Mouse (Mus musculus): ENCODE data around the gene Pik3ip1. TPM values are rescaled to one million over a fixed set of nuclear protein-coding genes. Genes with fewer than 3 reads are reported as not detected.

Pik3ip1 gene
- polyA plus RNA-seq, 1 experiment = 5.8 TPM

DNA sequence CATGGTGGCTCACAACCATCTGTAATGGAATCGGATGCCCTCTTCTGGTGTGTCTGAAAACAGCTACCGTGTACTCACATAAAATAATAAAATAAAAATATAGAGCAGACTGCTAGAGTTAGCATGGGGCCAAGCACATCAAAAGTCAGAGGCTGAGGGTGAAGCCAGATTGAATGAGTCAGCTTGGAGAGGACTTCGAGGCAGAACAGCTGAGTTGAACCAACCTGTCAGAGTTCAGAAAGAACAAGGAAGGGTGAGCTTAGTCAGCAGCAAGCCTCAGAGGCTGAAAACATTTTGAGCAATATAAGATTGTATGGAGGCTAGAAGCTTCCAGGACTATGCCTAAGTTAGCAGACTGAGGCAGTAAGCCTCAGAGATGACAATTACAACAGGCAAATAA, 11.9 kb upstream of the Pik3ip1 start:
- no peak overlapping the region for H3K4me3 ChIP-seq
- H3K79me2 ChIP-seq (ENCODE audit: control insufficient read depth, insufficient read depth) = no peaks in the 10 kb centered on the region
- no peaks in the 10 kb centered on the region for H3K36me3 ChIP-seq (ENCODE audit: control insufficient read depth, insufficient read depth)
- TF ChIP-seq CEBPB (IDR thresholded peaks at IDR 0.05; ENCODE audit: insufficient read depth, poor library complexity, severe bottlenecking) = no peak
- no peak for TF ChIP-seq SRF (IDR thresholded peaks at IDR 0.05; ENCODE audit: control insufficient read depth, insufficient read length, low read depth)
- no peak for TF ChIP-seq TCF3 (IDR thresholded peaks at IDR 0.05; ENCODE audit: insufficient read length, low read depth)
- TF ChIP-seq REST (IDR thresholded peaks at IDR 0.05; ENCODE audit: insufficient read depth, insufficient read length) = no peak
- no peak for TF ChIP-seq MYOG (IDR thresholded peaks at IDR 0.05; ENCODE audit: control insufficient read depth in 1 of 3, insufficient read depth in 1 of 3, insufficient read length in 2 of 3, low read depth in 2 of 3)
- no peak for TF ChIP-seq MYOD1 (IDR thresholded peaks at IDR 0.05; ENCODE audit: control insufficient read depth in 1 of 3, insufficient read length in 2 of 3, low read depth in 2 of 3)
- TF ChIP-seq POLR2AphosphoS2 (IDR thresholded peaks at IDR 0.05; ENCODE audit: insufficient read length, low read depth) = no peak
- no peak for TF ChIP-seq USF1 (IDR thresholded peaks at IDR 0.05; ENCODE audit: low read depth)
- no peak for TF ChIP-seq POLR2A (IDR thresholded peaks at IDR 0.05; ENCODE audit: insufficient read length, low read depth)
- no peak for TF ChIP-seq MAX (IDR thresholded peaks at IDR 0.05; ENCODE audit: low read depth)
- no peak for TF ChIP-seq E2F4 (IDR thresholded peaks at IDR 0.05; ENCODE audit: insufficient read depth)
- TF ChIP-seq TCF12 (IDR thresholded peaks at IDR 0.05; ENCODE audit: insufficient read depth, poor library complexity, severe bottlenecking) = no peak
- no peak overlapping the region for H3ac ChIP-seq (ENCODE audit: control insufficient read depth, insufficient read length)
- H3K27me3 ChIP-seq (ENCODE audit: control insufficient read depth, insufficient read depth, insufficient read length) = no peaks in the 10 kb centered on the region
- H3K4me2 ChIP-seq (ENCODE audit: low read depth) = no peak overlapping the region

DNA sequence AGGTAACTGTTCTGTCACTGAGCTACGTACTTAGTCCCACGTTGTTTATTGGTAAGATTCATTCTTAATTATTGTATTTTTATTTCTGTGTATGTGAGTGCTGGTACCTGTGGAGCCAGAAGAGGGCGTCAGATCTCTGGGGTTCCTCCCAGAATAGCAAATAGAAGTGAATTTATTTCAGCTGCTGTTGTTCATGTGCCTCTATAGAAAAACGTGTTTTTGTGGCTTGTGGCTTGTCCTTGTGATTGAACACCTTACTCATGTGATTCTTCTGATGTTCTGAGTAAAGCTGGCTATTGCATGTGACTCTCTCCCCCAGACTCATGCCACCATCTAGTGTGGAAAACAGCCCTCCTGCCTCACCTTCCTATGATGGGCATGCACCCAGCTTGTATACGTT, 1.9 kb upstream of the Pik3ip1 start:
- Histone ChIP-seq H3K4me2 (ENCODE audit: low read depth) (no peak overlapping the region), H3K36me3 (ENCODE audit: control insufficient read depth, insufficient read depth) (no peaks in the 10 kb centered on the region), H3K79me2 (ENCODE audit: control insufficient read depth, insufficient read depth) (no peaks in the 10 kb centered on the region), H3K27me3 (ENCODE audit: control insufficient read depth, insufficient read depth, insufficient read length) (no peaks in the 10 kb centered on the region), H3ac (ENCODE audit: control insufficient read depth, insufficient read length) (no peak overlapping the region), H3K4me3 (no peak overlapping the region)
- TF ChIP-seq REST (IDR thresholded peaks at IDR 0.05; ENCODE audit: insufficient read depth, insufficient read length) (no peak), POLR2AphosphoS2 (IDR thresholded peaks at IDR 0.05; ENCODE audit: insufficient read length, low read depth) (no peak), TCF3 (IDR thresholded peaks at IDR 0.05; ENCODE audit: insufficient read length, low read depth) (no peak), USF1 (IDR thresholded peaks at IDR 0.05; ENCODE audit: low read depth) (no peak), POLR2A (IDR thresholded peaks at IDR 0.05; ENCODE audit: insufficient read length, low read depth) (no peak), TCF12 (IDR thresholded peaks at IDR 0.05; ENCODE audit: insufficient read depth, poor library complexity, severe bottlenecking) (no peak), SRF (IDR thresholded peaks at IDR 0.05; ENCODE audit: control insufficient read depth, insufficient read length, low read depth) (no peak), MAX (IDR thresholded peaks at IDR 0.05; ENCODE audit: low read depth) (no peak), MYOD1 (IDR thresholded peaks at IDR 0.05; ENCODE audit: control insufficient read depth in 1 of 3, insufficient read length in 2 of 3, low read depth in 2 of 3) (no peak), E2F4 (IDR thresholded peaks at IDR 0.05; ENCODE audit: insufficient read depth) (no peak), CEBPB (IDR thresholded peaks at IDR 0.05; ENCODE audit: insufficient read depth, poor library complexity, severe bottlenecking) (no peak), MYOG (IDR thresholded peaks at IDR 0.05; ENCODE audit: control insufficient read depth in 1 of 3, insufficient read depth in 1 of 3, insufficient read length in 2 of 3, low read depth in 2 of 3) (no peak)

DNA sequence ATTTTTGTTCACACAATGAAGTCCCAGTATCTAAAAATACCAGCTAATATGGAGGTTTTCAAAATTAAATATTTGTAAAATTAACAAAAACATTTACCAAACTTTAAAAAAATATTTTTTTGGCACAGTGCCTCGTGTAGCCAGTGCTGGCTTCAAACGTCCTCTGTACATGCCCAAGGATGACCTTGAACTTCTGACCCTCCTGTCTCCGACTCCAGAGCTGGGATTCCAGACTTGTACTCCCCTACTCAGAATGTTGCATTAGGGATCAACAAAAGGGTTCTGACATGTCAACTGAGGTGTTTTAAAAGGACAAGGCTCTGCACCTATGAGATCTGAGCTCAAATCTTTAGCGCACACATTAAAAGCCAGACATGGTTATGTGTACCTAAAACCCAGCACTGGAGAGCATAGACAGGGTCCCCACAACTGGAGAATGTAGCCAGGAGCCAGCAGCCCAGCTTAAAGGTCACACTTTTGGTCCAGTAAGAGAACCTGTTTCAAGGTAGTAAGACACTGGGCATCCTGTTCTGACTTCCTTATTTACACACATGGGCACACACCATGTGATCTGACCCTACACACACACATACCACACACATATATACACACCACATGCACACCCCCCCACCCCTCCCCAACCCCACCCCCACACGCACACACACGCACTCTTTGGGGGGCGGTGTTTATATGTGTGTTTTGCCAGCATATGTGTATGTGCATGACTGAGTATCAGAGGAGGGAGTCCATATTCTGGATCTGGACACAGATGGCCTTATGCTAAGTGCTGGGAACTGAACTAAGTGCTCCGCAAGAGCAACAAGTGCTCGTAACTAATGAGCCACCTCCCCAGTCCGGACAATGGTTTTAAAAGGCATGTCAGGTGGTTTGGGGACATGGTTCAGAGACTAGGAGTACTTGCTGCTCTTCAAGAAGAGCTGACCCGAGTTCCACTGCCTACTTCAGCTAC, 1.1 kb upstream of the Pik3ip1 start:
- no peaks in the 10 kb centered on the region for H3K36me3 ChIP-seq (ENCODE audit: control insufficient read depth, insufficient read depth)
- H3K4me3 ChIP-seq = no peak overlapping the region
- TF ChIP-seq TCF12 (IDR thresholded peaks at IDR 0.05; ENCODE audit: insufficient read depth, poor library complexity, severe bottlenecking) = no peak
- TF ChIP-seq TCF3 (IDR thresholded peaks at IDR 0.05; ENCODE audit: insufficient read length, low read depth) = no peak
- TF ChIP-seq MYOG (IDR thresholded peaks at IDR 0.05; ENCODE audit: control insufficient read depth in 1 of 3, insufficient read depth in 1 of 3, insufficient read length in 2 of 3, low read depth in 2 of 3) = no peak
- no peak for TF ChIP-seq CEBPB (IDR thresholded peaks at IDR 0.05; ENCODE audit: insufficient read depth, poor library complexity, severe bottlenecking)
- no peak for TF ChIP-seq POLR2AphosphoS2 (IDR thresholded peaks at IDR 0.05; ENCODE audit: insufficient read length, low read depth)
- no peak overlapping the region for H3ac ChIP-seq (ENCODE audit: control insufficient read depth, insufficient read length)
- H3K79me2 ChIP-seq (ENCODE audit: control insufficient read depth, insufficient read depth) = no peaks in the 10 kb centered on the region
- no peaks in the 10 kb centered on the region for H3K27me3 ChIP-seq (ENCODE audit: control insufficient read depth, insufficient read depth, insufficient read length)
- peak overlapping the region; percentile 93 for H3K4me2 ChIP-seq (ENCODE audit: low read depth)

DNA sequence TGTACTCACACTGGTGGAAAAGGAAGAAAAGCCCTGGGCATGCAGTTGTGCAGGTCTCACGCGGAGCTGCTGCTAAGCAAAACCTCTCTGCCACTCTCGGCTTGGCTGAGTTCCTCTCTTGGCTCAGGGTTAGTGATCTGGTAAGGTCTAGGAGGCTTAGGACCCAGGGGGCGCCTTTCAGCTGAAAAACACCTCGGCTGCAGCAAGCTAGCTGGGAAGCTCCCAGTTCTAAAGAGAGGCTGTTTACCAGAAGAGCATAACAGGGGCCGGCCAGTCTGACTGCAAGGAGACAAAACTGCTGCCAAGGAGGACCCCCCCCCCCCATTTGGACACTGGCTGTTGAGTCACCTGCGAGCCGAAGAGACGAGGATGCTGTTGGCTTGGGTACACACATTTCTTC, 365 bp downstream of the Pik3ip1 start:
- H3ac ChIP-seq (ENCODE audit: control insufficient read depth, insufficient read length) = no peak overlapping the region
- H3K4me3 ChIP-seq = peak overlapping the region; percentile 20
- H3K4me2 ChIP-seq (ENCODE audit: low read depth) = peak overlapping the region; percentile 93

More for the DNA sequence above, 365 bp downstream of the Pik3ip1 start:
- TF ChIP-seq MYOD1 (IDR thresholded peaks at IDR 0.05; ENCODE audit: control insufficient read depth in 1 of 3, insufficient read length in 2 of 3, low read depth in 2 of 3) (no peak), SRF (IDR thresholded peaks at IDR 0.05; ENCODE audit: control insufficient read depth, insufficient read length, low read depth) (no peak), E2F4 (IDR thresholded peaks at IDR 0.05; ENCODE audit: insufficient read depth) (no peak), MYOG (IDR thresholded peaks at IDR 0.05; ENCODE audit: control insufficient read depth in 1 of 3, insufficient read depth in 1 of 3, insufficient read length in 2 of 3, low read depth in 2 of 3) (no peak), TCF3 (IDR thresholded peaks at IDR 0.05; ENCODE audit: insufficient read length, low read depth) (no peak), POLR2A (IDR thresholded peaks at IDR 0.05; ENCODE audit: insufficient read length, low read depth) (no peak), TCF12 (IDR thresholded peaks at IDR 0.05; ENCODE audit: insufficient read depth, poor library complexity, severe bottlenecking) (no peak), USF1 (IDR thresholded peaks at IDR 0.05; ENCODE audit: low read depth) (no peak), REST (IDR thresholded peaks at IDR 0.05; ENCODE audit: insufficient read depth, insufficient read length) (no peak), CEBPB (IDR thresholded peaks at IDR 0.05; ENCODE audit: insufficient read depth, poor library complexity, severe bottlenecking) (no peak), MAX (IDR thresholded peaks at IDR 0.05; ENCODE audit: low read depth) (no peak), POLR2AphosphoS2 (IDR thresholded peaks at IDR 0.05; ENCODE audit: insufficient read length, low read depth) (no peak)
- H3K27me3 ChIP-seq (ENCODE audit: control insufficient read depth, insufficient read depth, insufficient read length) = no peaks in the 10 kb centered on the region
- H3K36me3 ChIP-seq (ENCODE audit: control insufficient read depth, insufficient read depth) = no peaks in the 10 kb centered on the region
- H3K79me2 ChIP-seq (ENCODE audit: control insufficient read depth, insufficient read depth) = no peaks in the 10 kb centered on the region

Data from myocyte (in vitro differentiated cells).